Mouse (Mus musculus) heart, postnatal 0 days (tissue): ENCODE results near the gene F2r. TPM values are rescaled to one million over a fixed set of nuclear protein-coding genes. Genes with fewer than 3 reads are reported as not detected.

Source experiments
- ATAC-seq: fragments of 200-750 bp; cut with Nextera tagmentation; 2 replicates; pipeline ENCODE4 v1.8.0; 2017; ENCODE audit warnings: low read depth, moderate number of reproducible peaks, moderate library complexity; ENCODE audit not compliant: insufficient read depth
- DNase-seq: peaks from one replicate; pipeline ENCODE4 v3.0.0-alpha.2; 2016; ENCODE audit warnings: low spot score
- H3K27ac ChIP-seq: fragments of 300-500 bp; sonication (generic); 2 replicates; pipeline ENCODE4 v1.5.1; 2014; ENCODE audit warnings: low read depth, mild to moderate bottlenecking
- H3K27me3 ChIP-seq: fragments of 300-500 bp; sonication (generic); 2 replicates; pipeline ENCODE4 v1.6.1; 2014; ENCODE audit warnings: low read length, mixed read lengths; ENCODE audit not compliant: control insufficient read depth, insufficient read depth
- H3K36me3 ChIP-seq: fragments of 300-500 bp; sonication (generic); replicated peaks from 2 replicates; pipeline ENCODE4 v1.6.1; 2014; ENCODE audit warnings: low read length, mixed read lengths; ENCODE audit not compliant: control insufficient read depth, insufficient read depth
- H3K4me1 ChIP-seq: fragments of 300-500 bp; sonication (generic); 2 replicates; pipeline ENCODE4 v1.6.1; 2014; ENCODE audit warnings: antibody characterized with exemption; ENCODE audit not compliant: control insufficient read depth, insufficient read depth
- H3K4me2 ChIP-seq: fragments of 300-500 bp; sonication (generic); 2 replicates; pipeline ENCODE4 v1.6.1; 2014; ENCODE audit warnings: low read depth, mild to moderate bottlenecking, low read length, moderate library complexity
- H3K4me3 ChIP-seq: fragments of 300-500 bp; sonication (generic); 2 replicates; pipeline ENCODE4 v1.5.1; 2014; ENCODE audit warnings: low read depth, low read length
- H3K9ac ChIP-seq: fragments of 300-500 bp; sonication (generic); replicated peaks from 2 replicates; pipeline ENCODE4 v1.6.1; 2014; ENCODE audit warnings: low read depth, low read length, mixed read lengths
- H3K9me3 ChIP-seq: fragments of 300-500 bp; sonication (generic); replicated peaks from 2 replicates; pipeline ENCODE4 v1.6.1; 2016; ENCODE audit warnings: low read length; ENCODE audit not compliant: control insufficient read depth
- CTCF ChIP-seq: IDR thresholded peaks from 2 replicates; pipeline ENCODE4 v1.5.1; 2016; ENCODE audit warnings: antibody characterized with exemption, control low read depth, low read depth
- EP300 ChIP-seq: IDR thresholded peaks from 2 replicates; pipeline ENCODE4 v1.6.1; 2016; ENCODE audit warnings: antibody characterized with exemption, low read depth
- WGBS: fragments of 180-500 bp; shearing (Covaris S2); extraction: QIAGEN DNeasy Blood & Tissue Kit; methylation state at CpG from one replicate; pipeline ENCODE4 v1.1.7; 2014; 5-methylcytosine and 5-hydroxymethylcytosine counted together
- polyA plus RNA-seq: library from polyadenylated mRNA; unstranded; fragments of >200 nt; fragmentation: Nextera tagmentation; extraction: Ambion mirVana; gene quantifications from 2 replicates; pipeline ENCODE4 v1.2.1, GENCODE M21; 2015
- total RNA-seq: library from RNA; depleted of rRNA; stranded (reverse); fragments of >200 nt; gene quantifications from 2 replicates; pipeline ENCODE4 v1.2.3, GENCODE M21; 2014; ENCODE audit warnings: low replicate concordance

The F2r gene
- total and polyA plus RNA-seq, 2 experiments from 2014 or later = 63.9 to 105 TPM

GRCm38 (mm10) chr13:95583237-95584189 lies 34.8 kb downstream of the F2r start:
- DNase-seq (no peak), ATAC-seq (no peak)
- Histone ChIP-seq H3K4me3 (no peak overlapping the region), H3K27me3 (no peaks in the 10 kb centered on the region), H3K36me3 (no peaks in the 10 kb centered on the region), H3K4me1 (no peaks in the 10 kb centered on the region), H3K9ac (no peak overlapping the region), H3K27ac (no peak overlapping the region), H3K4me2 (no peak overlapping the region), H3K9me3 (no peaks in the 10 kb centered on the region)
- 52% methylated on average over 19 of the region's 19 CpGs for WGBS
- no peak for TF ChIP-seq CTCF
- no peak for TF ChIP-seq EP300

DNA sequence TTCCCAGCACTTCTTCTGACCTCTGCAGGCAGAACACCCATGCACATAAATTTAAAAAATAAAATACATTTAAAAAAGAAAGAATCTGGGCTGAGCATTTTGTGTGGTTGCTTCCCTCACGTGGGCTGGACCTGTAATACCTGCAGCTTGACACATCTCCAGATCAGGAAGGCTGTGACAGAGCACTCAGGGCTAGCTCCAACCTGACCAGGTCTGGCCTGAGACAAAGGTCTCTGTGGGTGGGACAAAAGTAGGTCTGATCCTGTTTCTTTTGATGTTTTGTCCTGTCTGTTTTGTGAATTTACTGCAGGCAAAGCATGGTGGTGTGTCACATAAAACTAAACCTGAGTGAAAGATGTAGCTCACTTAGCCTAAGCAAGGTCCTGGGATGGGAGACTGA lies 36.4 kb downstream of the F2r start:
- Histone ChIP-seq H3K4me1 (no peaks in the 10 kb centered on the region), H3K9ac (no peak overlapping the region), H3K27ac (no peak overlapping the region), H3K4me2 (no peak overlapping the region), H3K27me3 (no peaks in the 10 kb centered on the region), H3K9me3 (no peaks in the 10 kb centered on the region), H3K36me3 (no peaks in the 10 kb centered on the region), H3K4me3 (no peak overlapping the region)
- DNase-seq (no peak), ATAC-seq (no peak)
- WGBS = 64% methylated on average over 1 of the region's 1 CpGs
- TF ChIP-seq EP300 (no peak), CTCF (no peak)

- TF ChIP-seq EP300 = no peak
- TF ChIP-seq CTCF = no peak
- H3K36me3 ChIP-seq = no peaks in the 10 kb centered on the region
- H3K27me3 ChIP-seq = no peaks in the 10 kb centered on the region
- 84% methylated on average over 5 of the region's 5 CpGs for WGBS
- no peaks in the 10 kb centered on the region for H3K9me3 ChIP-seq
- H3K4me1 ChIP-seq = no peaks in the 10 kb centered on the region
- H3K4me2 ChIP-seq = no peak overlapping the region
- H3K27ac ChIP-seq = no peak overlapping the region
- H3K4me3 ChIP-seq = no peak overlapping the region
- H3K9ac ChIP-seq = no peak overlapping the region
- ATAC-seq = no peak
- DNase-seq = no peak
Measured at GRCm38 (mm10) chr13:95578016-95578697, 40.1 kb downstream of the F2r start.

DNA sequence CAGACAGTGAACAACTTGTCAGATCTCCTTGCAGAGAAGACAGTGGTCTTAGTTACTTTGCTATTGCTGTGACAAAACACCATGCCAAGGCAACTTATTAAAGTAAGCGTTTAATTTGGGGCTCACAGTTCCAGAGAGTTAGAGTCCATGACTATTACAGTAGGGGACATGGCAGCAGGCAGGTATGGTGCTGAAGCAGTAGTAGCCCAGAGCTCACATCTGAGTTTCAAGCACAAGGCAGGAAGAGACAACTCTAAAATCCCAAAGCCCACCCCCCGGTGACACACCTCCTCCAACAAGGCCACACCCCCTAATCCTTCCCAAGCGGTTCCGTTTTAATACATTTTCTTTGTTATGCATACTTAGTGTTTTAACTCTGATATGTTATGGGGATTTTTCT lies 47.4 kb downstream of the F2r start:
- 90% methylated on average over 4 of the region's 4 CpGs for WGBS
- Histone ChIP-seq H3K27ac (no peak overlapping the region), H3K9ac (no peak overlapping the region), H3K4me1 (no peaks in the 10 kb centered on the region), H3K27me3 (no peaks in the 10 kb centered on the region), H3K36me3 (no peaks in the 10 kb centered on the region), H3K4me2 (no peak overlapping the region), H3K4me3 (no peak overlapping the region), H3K9me3 (peaks cover 7% of the 10 kb centered on the region; the same call in 1 of the 2 replicates)
- TF ChIP-seq EP300 (no peak), CTCF (no peak)
- DNase-seq = no peak
- ATAC-seq = no peak

GRCm38 (mm10) chr13:95569326-95569725 lies 49.0 kb downstream of the F2r start:
- Histone ChIP-seq H3K9me3 (peaks cover 7% of the 10 kb centered on the region; the same call in 1 of the 2 replicates), H3K36me3 (no peaks in the 10 kb centered on the region), H3K4me2 (no peak overlapping the region), H3K9ac (no peak overlapping the region), H3K27ac (no peak overlapping the region), H3K4me3 (no peak overlapping the region), H3K4me1 (no peaks in the 10 kb centered on the region), H3K27me3 (no peaks in the 10 kb centered on the region)
- ATAC-seq = no peak
- TF ChIP-seq EP300 (no peak), CTCF (no peak)
- DNase-seq = no peak
